Mouse (Mus musculus): ENCODE measurements around the gene Ttc28. TPM values are rescaled to one million over a fixed set of nuclear protein-coding genes. Genes with fewer than 3 reads are reported as not detected.

Gene Ttc28
- total RNA-seq, 2 experiments from 2014 or later, result 3.9 to 4.2 TPM

GRCm38 (mm10) chr5:111179651-111180050, 300.0 kb downstream of the Ttc28 start:
- no peak for ATAC-seq (replicated peaks; ENCODE audit: low FRiP score, poor library complexity, severe bottlenecking)

GRCm38 (mm10) chr5:111180091-111181053, 300.8 kb downstream of the Ttc28 start:
- no peak for ATAC-seq (replicated peaks; ENCODE audit: low FRiP score, poor library complexity, severe bottlenecking)

DNA sequence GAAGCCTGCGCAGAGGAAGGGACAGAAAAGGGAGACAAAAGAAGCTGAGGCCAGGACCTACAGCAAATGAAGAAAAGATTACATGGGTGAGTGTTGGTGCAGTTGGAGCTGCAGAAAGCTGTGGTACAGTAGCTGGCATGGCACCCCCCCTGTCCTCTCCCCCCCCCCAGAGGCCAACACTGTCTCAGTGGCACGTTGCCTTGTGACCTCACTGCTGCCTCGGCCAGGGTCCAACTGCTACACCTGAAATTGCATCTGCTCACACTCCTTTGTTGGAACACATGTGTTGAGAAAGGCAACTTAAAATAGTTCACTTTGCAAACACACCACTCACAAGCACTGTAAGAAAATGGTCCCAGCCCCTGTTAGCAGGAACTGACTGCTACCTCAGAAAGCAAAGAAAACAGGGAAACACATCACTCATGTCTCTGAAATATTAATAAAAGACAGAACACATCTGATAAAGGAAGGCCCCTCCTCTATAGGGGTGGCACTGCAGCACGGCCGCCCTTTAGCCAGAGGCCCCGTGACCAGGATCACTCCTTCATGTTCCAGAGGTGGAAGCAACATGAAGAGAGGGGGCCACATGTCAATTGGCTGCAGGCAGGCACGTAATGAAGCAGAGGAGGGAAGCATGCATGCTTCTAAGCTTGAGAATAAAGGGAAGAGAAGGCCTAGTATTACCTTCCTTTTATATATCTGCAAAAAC, 301.8 kb downstream of the Ttc28 start:
- ATAC-seq (replicated peaks; ENCODE audit: low FRiP score, poor library complexity, severe bottlenecking), result no peak

DNA sequence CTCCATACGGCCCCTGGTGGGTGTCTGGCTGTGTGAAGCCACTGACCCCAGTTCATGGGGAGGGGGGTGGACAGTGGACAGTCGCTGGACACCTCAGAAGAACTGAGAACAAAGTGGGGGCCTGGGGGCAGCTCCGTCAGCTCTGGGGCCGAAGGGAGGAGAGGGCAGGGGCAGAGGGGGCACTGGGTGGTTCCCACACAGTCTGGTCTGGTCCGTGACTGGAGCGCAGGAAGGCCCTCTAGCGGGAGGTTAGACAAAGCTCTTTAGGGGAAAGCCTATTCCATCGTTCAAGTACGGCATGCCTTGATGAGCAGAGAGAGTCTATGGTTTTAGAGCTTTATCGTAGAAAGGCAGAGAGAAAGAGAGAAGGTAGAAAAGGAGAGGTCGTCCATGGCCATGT, 307.0 kb downstream of the Ttc28 start:
- ATAC-seq (replicated peaks; ENCODE audit: low FRiP score, poor library complexity, severe bottlenecking), result no peak

DNA sequence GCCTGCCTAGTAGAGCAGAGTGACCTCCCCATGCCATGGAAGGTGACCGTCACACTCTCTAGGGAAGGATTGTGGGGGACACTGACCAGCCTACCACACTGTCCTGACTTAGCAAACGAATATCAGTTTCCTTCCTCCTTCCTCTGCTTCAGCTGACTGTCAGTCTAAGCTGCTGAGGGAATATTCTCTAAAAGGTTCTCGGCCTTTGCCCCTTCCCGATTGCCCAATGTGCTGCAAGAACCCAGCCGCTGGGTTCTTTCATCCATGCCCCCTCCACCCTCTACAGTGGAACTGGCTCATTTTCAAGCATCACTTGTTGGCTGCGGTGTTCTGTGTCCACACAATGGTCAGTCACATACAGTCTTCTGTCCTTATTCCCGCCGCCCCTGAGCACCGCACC, 312.4 kb downstream of the Ttc28 start:
- ATAC-seq (replicated peaks; ENCODE audit: low FRiP score, poor library complexity, severe bottlenecking), result no peak

GRCm38 (mm10) chr5:111194829-111195228, 315.2 kb downstream of the Ttc28 start:
- no peak for ATAC-seq (replicated peaks; ENCODE audit: low FRiP score, poor library complexity, severe bottlenecking)

DNA sequence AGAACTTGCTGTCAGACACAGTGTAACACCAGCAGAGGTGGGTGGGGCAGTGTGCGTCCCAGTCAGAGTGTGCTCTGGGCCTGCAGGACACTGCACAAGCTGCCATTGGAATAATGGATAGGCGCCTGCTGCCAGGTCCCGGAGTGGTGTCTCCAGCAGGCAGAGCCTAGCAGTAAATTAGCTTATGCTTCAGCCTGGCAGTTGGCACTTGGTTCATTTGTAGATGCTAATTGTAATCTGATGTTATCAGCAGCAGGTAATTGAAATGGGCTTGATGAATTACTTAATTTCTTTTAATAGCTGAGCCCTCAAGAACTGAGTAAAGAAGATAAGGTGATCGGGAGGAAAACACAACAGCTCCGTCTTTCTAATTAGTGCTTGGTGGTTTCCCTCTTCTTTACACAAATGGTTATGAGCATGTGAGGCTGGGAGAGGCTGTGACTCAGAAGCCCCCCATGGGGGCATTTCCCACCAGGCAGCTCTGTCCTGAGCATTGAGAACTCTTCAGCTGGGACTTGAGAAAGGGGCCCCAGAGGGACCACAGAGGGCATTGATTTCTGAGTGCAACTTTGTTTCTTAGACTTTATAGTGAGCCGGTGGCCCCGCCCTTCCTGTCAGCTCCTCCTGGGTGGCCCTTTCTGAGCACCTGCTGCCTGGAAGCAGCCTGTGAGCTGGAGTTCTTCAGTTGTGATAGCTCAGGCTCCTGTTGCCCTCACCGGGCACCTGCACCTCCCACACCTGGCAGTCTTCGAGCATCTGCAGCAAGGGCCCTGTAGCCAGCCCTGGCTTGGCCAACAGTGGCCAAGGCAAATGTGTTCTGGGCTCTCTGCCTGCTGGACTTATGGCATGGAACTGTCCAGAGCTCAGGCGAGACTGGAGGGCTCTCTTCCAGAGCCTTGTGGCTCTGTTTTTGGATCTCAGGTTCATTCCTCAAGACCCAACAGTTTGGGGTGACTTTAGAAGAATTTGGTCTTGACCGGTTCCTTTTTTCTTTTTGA, 316.2 kb downstream of the Ttc28 start:
- no peak for ATAC-seq (replicated peaks; ENCODE audit: low FRiP score, poor library complexity, severe bottlenecking)

GRCm38 (mm10) chr5:111197727-111198126, 318.1 kb downstream of the Ttc28 start:
- ATAC-seq (replicated peaks; ENCODE audit: low FRiP score, poor library complexity, severe bottlenecking), result no peak

DNA sequence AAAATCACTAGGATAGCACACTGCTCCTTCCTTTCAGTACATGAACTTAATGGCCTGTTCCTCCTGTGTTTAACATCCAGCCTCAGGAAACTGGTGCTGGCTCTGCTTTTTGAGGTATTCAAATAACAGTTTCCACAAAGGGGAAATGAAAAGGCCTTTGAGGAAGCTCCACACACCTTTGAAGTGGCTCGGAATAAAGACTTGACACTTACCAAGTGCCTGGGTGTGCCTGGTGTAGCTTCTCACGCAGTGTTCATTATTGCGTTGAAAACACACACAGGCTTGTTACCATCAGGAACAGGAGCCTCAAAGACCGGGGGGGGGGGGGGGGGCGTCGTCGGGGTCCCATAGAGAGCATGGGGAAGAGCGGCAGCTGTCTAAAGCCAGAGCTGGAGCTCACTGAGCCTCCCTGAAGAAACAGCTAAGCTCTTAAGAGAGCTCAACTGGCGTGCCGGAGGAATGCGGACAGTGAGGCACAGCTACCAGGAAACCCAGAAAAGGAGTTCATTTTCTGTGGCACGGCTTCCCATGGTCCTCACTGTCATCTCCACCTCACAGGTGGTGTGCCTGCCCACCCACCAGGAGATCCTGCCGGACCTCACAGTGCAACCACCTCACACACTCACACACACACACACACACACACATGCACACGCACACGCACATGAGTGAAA, 320.7 kb downstream of the Ttc28 start:
- no peak for ATAC-seq (replicated peaks; ENCODE audit: low FRiP score, poor library complexity, severe bottlenecking)

DNA sequence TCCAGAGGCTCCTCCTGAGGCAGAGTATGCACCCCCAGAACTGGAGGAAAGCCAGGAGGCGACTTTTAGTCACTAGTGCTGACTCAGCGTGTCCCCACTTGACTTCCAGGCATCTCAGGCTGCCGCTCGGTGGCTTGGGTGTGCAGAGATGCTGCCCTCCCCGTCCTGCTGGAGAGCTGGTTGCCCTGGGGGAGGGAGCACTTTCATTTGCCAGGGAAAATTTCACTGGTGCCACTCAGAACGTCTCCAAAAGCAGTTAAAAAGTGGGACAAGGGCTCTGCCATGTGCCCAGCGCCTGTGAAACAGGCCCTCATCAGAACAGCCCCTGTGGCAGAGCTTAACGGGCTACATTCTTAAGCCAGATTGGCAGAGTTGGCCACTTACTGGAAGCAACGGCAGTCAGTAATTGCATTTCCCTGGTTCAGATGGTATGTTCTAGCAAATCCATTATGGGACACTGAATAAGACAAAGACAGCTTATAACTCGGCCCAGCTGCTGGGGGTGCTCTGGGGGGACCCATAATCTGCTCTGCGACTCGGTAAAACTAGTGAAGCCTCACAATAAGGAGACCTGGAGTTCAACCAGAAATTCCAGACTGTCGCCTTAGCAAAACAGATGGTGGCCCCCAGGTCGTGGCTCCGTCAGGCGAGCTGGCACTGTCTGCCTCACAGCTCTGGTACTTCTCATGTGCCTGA, 321.5 kb downstream of the Ttc28 start:
- ATAC-seq (replicated peaks; ENCODE audit: low FRiP score, poor library complexity, severe bottlenecking), result no peak

DNA sequence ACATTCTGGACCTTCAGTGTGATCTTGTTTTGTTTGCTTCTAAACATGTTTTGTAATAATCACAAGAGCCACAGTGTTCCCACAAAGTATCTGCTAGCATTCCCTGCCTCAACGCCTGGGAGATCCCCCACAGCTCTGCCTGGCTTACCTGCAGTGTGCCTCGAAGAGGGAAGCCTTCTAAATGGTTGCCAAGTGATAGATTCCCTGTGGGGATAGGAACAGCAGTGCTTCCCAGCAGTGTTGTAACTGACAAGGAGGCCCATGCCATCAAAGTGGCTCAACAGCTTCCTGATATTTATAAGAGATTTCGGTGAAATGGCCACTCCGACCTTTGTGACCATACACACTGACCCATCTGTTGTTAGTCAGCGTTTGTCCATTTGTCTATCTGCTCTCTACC, 324.6 kb downstream of the Ttc28 start:
- no peak for ATAC-seq (replicated peaks; ENCODE audit: low FRiP score, poor library complexity, severe bottlenecking)

DNA sequence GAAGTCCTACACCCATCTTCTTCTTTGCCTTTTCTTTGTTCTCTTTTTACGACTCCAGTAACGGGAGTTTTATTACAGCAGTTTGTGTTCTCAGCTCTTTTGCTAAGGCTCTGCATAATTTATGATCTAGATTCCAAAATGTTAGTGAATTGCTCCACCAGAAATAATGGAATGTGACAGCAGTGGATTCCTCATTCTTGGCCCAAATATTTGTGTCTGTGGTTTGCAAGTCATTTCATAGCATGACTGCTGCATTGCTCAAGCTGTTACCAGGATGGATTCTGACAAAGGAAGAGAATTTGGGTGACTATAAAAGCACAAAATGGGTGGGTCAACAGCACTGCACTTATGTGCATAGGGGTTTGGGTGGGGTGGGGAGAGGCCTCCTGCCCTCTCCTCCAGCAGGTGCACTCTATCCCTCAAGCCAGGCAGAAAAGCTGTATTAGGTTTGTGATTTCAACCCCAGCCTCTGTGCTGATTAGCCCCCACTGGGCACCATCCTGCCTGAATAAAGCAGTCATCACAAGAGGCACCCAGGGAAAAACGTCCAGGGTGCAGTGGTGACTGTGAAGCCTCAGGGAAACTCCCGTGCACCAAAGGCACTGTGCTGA, 325.5 kb downstream of the Ttc28 start:
- no peak for ATAC-seq (replicated peaks; ENCODE audit: low FRiP score, poor library complexity, severe bottlenecking)

- ATAC-seq (replicated peaks; ENCODE audit: low FRiP score, poor library complexity, severe bottlenecking), result no peak
Measured at GRCm38 (mm10) chr5:111205817-111206216, 326.2 kb downstream of the Ttc28 start.

DNA sequence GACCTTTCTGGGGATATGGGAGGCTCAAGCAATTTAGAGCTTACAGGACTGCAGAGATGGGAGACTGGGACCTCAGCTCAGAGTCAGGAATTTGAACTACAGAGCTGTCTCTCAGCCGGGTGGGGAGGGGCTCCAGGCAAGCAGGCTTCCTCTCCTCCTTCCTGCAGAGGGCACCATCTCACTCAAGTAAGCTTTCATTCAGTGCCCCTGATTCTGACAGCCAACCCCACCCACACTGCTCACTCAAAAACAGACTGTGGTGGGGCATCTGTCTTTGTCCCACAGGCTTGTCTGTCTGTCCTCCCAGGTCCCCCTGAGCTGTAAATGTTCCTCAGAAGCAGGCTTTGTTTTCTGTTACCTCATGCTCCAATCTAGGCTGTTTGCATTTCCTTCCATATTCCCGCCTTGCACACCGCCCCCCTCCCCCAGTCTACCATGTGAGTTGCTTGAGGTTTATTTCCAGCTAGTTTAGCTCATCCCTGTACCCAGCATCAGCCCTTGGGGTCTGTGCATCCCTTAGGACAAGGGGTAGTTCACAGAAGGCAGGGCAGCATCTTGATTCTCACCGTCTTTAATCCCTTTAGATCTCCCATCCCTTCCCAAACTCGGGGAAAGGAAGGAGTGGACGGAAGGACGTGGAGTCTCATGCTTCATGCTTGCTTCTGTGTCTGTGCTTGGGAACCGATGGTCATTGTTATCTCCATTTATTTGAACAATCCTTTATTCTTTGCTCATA, 328.5 kb downstream of the Ttc28 start:
- no peak for ATAC-seq (replicated peaks; ENCODE audit: low FRiP score, poor library complexity, severe bottlenecking)

GRCm38 (mm10) chr5:111208660-111208969, 329.0 kb downstream of the Ttc28 start:
- ATAC-seq (replicated peaks; ENCODE audit: low FRiP score, poor library complexity, severe bottlenecking), result no peak

- no peak for ATAC-seq (replicated peaks; ENCODE audit: low FRiP score, poor library complexity, severe bottlenecking)
Measured at GRCm38 (mm10) chr5:111213935-111214450, 334.4 kb downstream of the Ttc28 start.

- ATAC-seq (replicated peaks; ENCODE audit: low FRiP score, poor library complexity, severe bottlenecking), result no peak
Measured at GRCm38 (mm10) chr5:111214890-111215289, 335.3 kb downstream of the Ttc28 start.

GRCm38 (mm10) chr5:111215722-111216121, 336.1 kb downstream of the Ttc28 start:
- no peak for ATAC-seq (replicated peaks; ENCODE audit: low FRiP score, poor library complexity, severe bottlenecking)
